Mouse (Mus musculus): ENCODE data around the gene Exosc2.

GRCm38 (mm10) chr2:31667332-31667731 is 3.2 kb upstream of the Exosc2 start:
- no peak for TF ChIP-seq POLR2A (IDR thresholded peaks at IDR 0.05; ENCODE audit: extremely low read depth, insufficient read depth, low read length)
- TF ChIP-seq CTCF (IDR thresholded peaks at IDR 0.05; ENCODE audit: low read depth, low read length), result peak; percentile 81

Measured in liver, adult 2 months (tissue).